Comparison of ENCODE assay signal across 24 mouse cellular contexts in genomic region chr19:20426443-20427161, GRCm38 (mm10). TPM values are rescaled to one million over a fixed set of nuclear protein-coding genes. Genes with fewer than 3 reads are reported as not detected.
DNase-seq lines count a peak whose midpoint lies in the region; ATAC-seq and TF ChIP-seq lines count a peak whose summit lies in the region.
"Had no signal": no experiment of that assay in that cellular context is flagged by ENCODE, and none has a peak within 500 bp of the region (broad histone marks: within the 10 kb centered on the region; RNA-seq: fewer than 3 reads in every experiment).

No protein-coding gene starts in this region.

- H3K4me2 ChIP-seq in kidney, embryonic 16.5 days (replicated peaks; ENCODE audit: low read depth, low read length) = no peak overlapping the region
- H3K4me2 ChIP-seq in stomach, embryonic 16.5 days (ENCODE audit: low read depth, low read length) = no peak overlapping the region
- H3K4me2 ChIP-seq: embryonic facial prominence, embryonic 15.5 days; hindbrain, embryonic 12.5 days had no signal

- 58% methylated on average over 12 of the region's 12 CpGs for WGBS in kidney, embryonic 16.5 days
- WGBS in stomach, embryonic 16.5 days = 58% methylated on average over 12 of the region's 12 CpGs

- H3K36me3 ChIP-seq in kidney, embryonic 16.5 days (ENCODE audit: insufficient read depth, low read length) = no peaks in the 10 kb centered on the region
- no peaks in the 10 kb centered on the region for H3K36me3 ChIP-seq in ES-Bruce4 (ENCODE audit: control insufficient read depth, insufficient read depth, low read length, poor library complexity, severe bottlenecking)
- no peaks in the 10 kb centered on the region for H3K36me3 ChIP-seq in stomach, embryonic 16.5 days (ENCODE audit: control insufficient read depth, insufficient read depth, low read length)
- H3K36me3 ChIP-seq: embryonic facial prominence, embryonic 15.5 days; forebrain, embryonic 10.5 days; heart, embryonic 10.5 days; hindbrain, embryonic 12.5 days had no signal

- DNase-seq in kidney, postnatal 25 days = no peak
- peak; percentile 27 for DNase-seq in ES-CJ7 (ENCODE audit: low read depth, low spot score)
- no peak for DNase-seq in heart, adult 9 months (ENCODE audit: low spot score in 2 of 2)
- DNase-seq: adrenal gland, postnatal 10 days; cerebellum, adult 11 months; cerebellum, adult 8-10 months; cerebellum, postnatal 14 days; gastrocnemius, adult 2 months; gastrocnemius, postnatal 25 days; heart, adult 11 months; heart, postnatal 10 days; heart, postnatal 4 days had no signal

- ATAC-seq in kidney, embryonic 16.5 days (ENCODE audit: low FRiP score, low TSS enrichment) = peak; percentile 27; the same call in 1 of the 2 replicates
- peak; percentile 68; the same call in 1 of the 2 replicates for ATAC-seq in stomach, embryonic 16.5 days (ENCODE audit: insufficient read depth, low FRiP score)
- ATAC-seq: forebrain, embryonic 14.5 days; hindbrain, embryonic 16.5 days; inflammation-experienced regulatory T-cells, adult 6 months; Patski had no signal

- no peaks in the 10 kb centered on the region for H3K27me3 ChIP-seq in kidney, embryonic 16.5 days (ENCODE audit: insufficient read depth, low read length)
- H3K27me3 ChIP-seq in ES-Bruce4 (ENCODE audit: control insufficient read depth, insufficient read depth, low read length, poor library complexity, severe bottlenecking) = no peaks in the 10 kb centered on the region
- no peaks in the 10 kb centered on the region for H3K27me3 ChIP-seq in stomach, embryonic 16.5 days (ENCODE audit: control insufficient read depth, insufficient read depth, low read length)
- H3K27me3 ChIP-seq: embryonic facial prominence, embryonic 15.5 days; hindbrain, embryonic 12.5 days; Patski had no signal

- no peak for TF ChIP-seq EP300 in ES-Bruce4 (IDR thresholded peaks at IDR 0.05; ENCODE audit: insufficient read depth, low read depth, low read length)

- no peaks in the 10 kb centered on the region for H3K9me3 ChIP-seq in kidney, embryonic 16.5 days (ENCODE audit: low read length)
- no peaks in the 10 kb centered on the region for H3K9me3 ChIP-seq in ES-Bruce4 (replicated peaks; ENCODE audit: control insufficient read depth, insufficient read depth, low read length, poor library complexity, severe bottlenecking)
- no peaks in the 10 kb centered on the region for H3K9me3 ChIP-seq in stomach, embryonic 16.5 days (replicated peaks; ENCODE audit: control insufficient read depth, low read length)
- H3K9me3 ChIP-seq: embryonic facial prominence, embryonic 15.5 days; forebrain, embryonic 10.5 days; heart, embryonic 10.5 days; hindbrain, embryonic 12.5 days had no signal

- H3K4me1 ChIP-seq in kidney, embryonic 16.5 days (ENCODE audit: insufficient read depth, low read length) = 0 out of 2 replicates have a peak, but pooled peaks cover 2% of the 10 kb centered on the region
- H3K4me1 ChIP-seq in ES-Bruce4 (ENCODE audit: control insufficient read depth, insufficient read depth, low read length) = no peaks in the 10 kb centered on the region
- no peaks in the 10 kb centered on the region for H3K4me1 ChIP-seq in stomach, embryonic 16.5 days (ENCODE audit: control insufficient read depth, insufficient read depth, low read length)
- H3K4me1 ChIP-seq: embryonic facial prominence, embryonic 15.5 days; forebrain, embryonic 10.5 days; heart, embryonic 10.5 days; hindbrain, embryonic 12.5 days had no signal

- no peak overlapping the region for H3K27ac ChIP-seq in kidney, embryonic 16.5 days (ENCODE audit: low read length)
- peak overlapping the region; percentile 20; the same call in 1 of the 2 replicates for H3K27ac ChIP-seq in ES-Bruce4 (ENCODE audit: insufficient read depth, low read length)
- H3K27ac ChIP-seq in stomach, embryonic 16.5 days (ENCODE audit: low read length) = peak overlapping the region; percentile 7; the same call in 1 of the 2 replicates
- H3K27ac ChIP-seq: embryonic facial prominence, embryonic 15.5 days; forebrain, embryonic 10.5 days; gastrocnemius, adult 2 months; heart, embryonic 10.5 days; hindbrain, embryonic 12.5 days had no signal

- TF ChIP-seq POLR2A in ES-Bruce4 (IDR thresholded peaks at IDR 0.05; ENCODE audit: insufficient read depth, low read length) = no peak

- no peak for TF ChIP-seq CTCF in ES-Bruce4 (IDR thresholded peaks at IDR 0.05; ENCODE audit: low read depth, low read length)

- H3K4me3 ChIP-seq in kidney, embryonic 16.5 days (ENCODE audit: low read length) = no peak overlapping the region
- no peak overlapping the region for H3K4me3 ChIP-seq in ES-Bruce4 (ENCODE audit: low read depth, low read length)
- H3K4me3 ChIP-seq in stomach, embryonic 16.5 days (replicated peaks; ENCODE audit: low read length) = no peak overlapping the region
- H3K4me3 ChIP-seq: embryonic facial prominence, embryonic 15.5 days; erythroblast, embryonic 14.5 days; forebrain, embryonic 10.5 days; gastrocnemius, adult 2 months; heart, embryonic 10.5 days; hindbrain, embryonic 12.5 days had no signal

- H3K9ac ChIP-seq in kidney, embryonic 16.5 days (replicated peaks; ENCODE audit: low read length) = no peak overlapping the region
- H3K9ac ChIP-seq in ES-Bruce4 (ENCODE audit: low read depth, poor library complexity, severe bottlenecking) = no peak overlapping the region
- no peak overlapping the region for H3K9ac ChIP-seq in stomach, embryonic 16.5 days (ENCODE audit: low read length)
- H3K9ac ChIP-seq: embryonic facial prominence, embryonic 15.5 days; hindbrain, embryonic 12.5 days had no signal

RNA-seq across cellular contexts. Expression of gene Anxa1, which starts 35.9 kb away (rescaled TPM):
- polyA plus RNA-seq in kidney, embryonic 16.5 days (2015; fragmentation: Nextera tagmentation; extraction: Ambion mirVana) = 37.8 and 46.2 TPM in 2 replicates
- polyA plus RNA-seq in ES-Bruce4 (2011; ENCODE audit: insufficient read depth, insufficient read length, low read depth, missing spikeins) = 76.7 and 79.3 TPM in 2 replicates
- polyA plus RNA-seq in stomach, embryonic 16.5 days (2015; fragmentation: Nextera tagmentation; extraction: Ambion mirVana) = 1,277 and 1,737 TPM in 2 replicates
- polyA plus RNA-seq: erythroblast, embryonic 14.5 days had no signal

Comparison
In these comparisons a context has a peak if more than half of its experiments do, and no peak if none do; other contexts are left out.
1. RNA of gene Anxa1, which starts 35.9 kb away (polyA plus RNA-seq): 1,277 to 1,737 TPM in stomach, embryonic 16.5 days; 76.7 to 79.3 TPM in ES-Bruce4 and 37.8 to 46.2 TPM in kidney, embryonic 16.5 days; every median in the first group is over 10 times any median in the second.